Mouse (Mus musculus): ENCODE data around the gene Susd3. TPM values are rescaled to one million over a fixed set of nuclear protein-coding genes. Genes with fewer than 3 reads are reported as not detected.

Gene Susd3
- polyA plus RNA-seq, 1 experiment from 2014 or later: 2.2 TPM

DNA sequence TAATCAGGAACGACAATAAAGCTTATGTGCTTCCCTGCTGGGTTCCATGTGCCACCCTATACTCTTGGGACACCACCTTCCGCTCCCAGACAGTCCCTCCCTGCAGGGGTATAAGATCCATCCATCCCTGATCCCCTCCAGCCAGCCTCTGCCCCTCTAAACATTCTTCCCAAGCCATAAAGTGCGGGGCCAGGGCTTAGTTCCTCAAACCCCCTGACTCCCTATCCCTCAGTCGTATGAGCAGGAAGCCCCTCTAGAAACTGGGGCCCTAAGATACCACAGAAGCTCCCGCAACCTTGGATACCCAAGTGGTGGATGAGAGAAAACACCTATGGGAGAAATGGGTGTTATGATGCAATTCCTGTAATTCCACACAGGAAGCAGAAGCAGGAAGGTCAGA, 52.3 kb downstream of the Susd3 start:
- Histone ChIP-seq H3K9ac (ENCODE audit: low read length) (no peak overlapping the region), H3K4me3 (ENCODE audit: low read length) (no peak overlapping the region), H3K4me1 (replicated peaks; ENCODE audit: control insufficient read depth, insufficient read depth, low read length) (no peaks in the 10 kb centered on the region), H3K36me3 (ENCODE audit: control insufficient read depth, insufficient read depth, low read length) (no peaks in the 10 kb centered on the region; the same call in 1 of the 2 replicates), H3K9me3 (ENCODE audit: control insufficient read depth, low read length) (no peaks in the 10 kb centered on the region), H3K27me3 (ENCODE audit: control insufficient read depth, insufficient read depth, low read depth, low read length) (no peaks in the 10 kb centered on the region), H3K27ac (ENCODE audit: low read length) (no peak overlapping the region), H3K4me2 (ENCODE audit: low read depth, low read length) (no peak overlapping the region)
- ATAC-seq (ENCODE audit: low read depth): no peak
- 72% methylated on average over 5 of the region's 5 CpGs for WGBS

DNA sequence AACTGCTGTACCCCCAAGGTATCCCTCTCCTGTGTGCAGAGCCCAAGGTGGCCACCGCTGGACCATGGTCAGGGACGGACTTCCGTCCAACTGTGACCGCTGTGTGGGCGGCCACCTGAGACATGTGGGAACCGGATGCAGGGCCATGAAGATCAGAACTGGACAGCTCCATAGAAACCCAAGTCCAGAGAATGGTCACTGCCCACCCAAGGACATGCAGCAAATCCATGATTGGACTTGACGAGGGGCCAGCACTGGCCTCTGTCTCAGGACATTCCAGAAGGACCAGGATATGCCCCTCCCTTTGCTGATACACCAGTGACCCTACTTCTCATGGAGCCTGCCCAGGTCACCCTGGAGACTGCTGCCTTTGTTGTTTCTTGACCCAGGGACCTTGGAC, 52.9 kb downstream of the Susd3 start:
- Histone ChIP-seq H3K9me3 (ENCODE audit: control insufficient read depth, low read length) (no peaks in the 10 kb centered on the region), H3K36me3 (ENCODE audit: control insufficient read depth, insufficient read depth, low read length) (no peaks in the 10 kb centered on the region; the same call in 1 of the 2 replicates), H3K9ac (ENCODE audit: low read length) (no peak overlapping the region), H3K4me2 (ENCODE audit: low read depth, low read length) (no peak overlapping the region), H3K4me3 (ENCODE audit: low read length) (no peak overlapping the region), H3K27ac (ENCODE audit: low read length) (no peak overlapping the region), H3K27me3 (ENCODE audit: control insufficient read depth, insufficient read depth, low read depth, low read length) (no peaks in the 10 kb centered on the region), H3K4me1 (replicated peaks; ENCODE audit: control insufficient read depth, insufficient read depth, low read length) (no peaks in the 10 kb centered on the region)
- 91% methylated on average over 7 of the region's 7 CpGs for WGBS
- no peak for ATAC-seq (ENCODE audit: low read depth)

DNA sequence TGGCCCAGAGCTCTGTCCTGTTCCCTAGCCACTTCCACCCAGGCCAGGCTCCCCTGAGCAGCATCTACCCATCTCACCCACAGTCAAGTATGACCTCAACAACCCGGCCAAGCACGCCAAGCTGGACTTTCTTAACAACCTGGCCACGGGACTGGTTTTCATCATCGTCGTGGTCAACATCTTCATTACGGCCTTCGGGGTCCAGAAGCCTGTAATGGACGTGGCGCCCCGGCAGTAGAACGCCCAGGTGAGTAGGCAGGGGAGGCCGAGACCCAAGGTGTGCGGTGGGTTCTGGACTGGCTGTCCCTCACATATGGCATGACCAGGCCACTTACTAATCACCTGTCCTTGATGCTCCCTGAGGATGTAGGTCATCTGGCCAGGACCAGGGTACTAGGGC, 53.7 kb downstream of the Susd3 start:
- 94% methylated on average over 13 of the region's 13 CpGs for WGBS
- Histone ChIP-seq H3K36me3 (ENCODE audit: control insufficient read depth, insufficient read depth, low read length) (no peaks in the 10 kb centered on the region; the same call in 1 of the 2 replicates), H3K9ac (ENCODE audit: low read length) (no peak overlapping the region), H3K4me2 (ENCODE audit: low read depth, low read length) (no peak overlapping the region), H3K27me3 (ENCODE audit: control insufficient read depth, insufficient read depth, low read depth, low read length) (no peaks in the 10 kb centered on the region), H3K4me1 (replicated peaks; ENCODE audit: control insufficient read depth, insufficient read depth, low read length) (0 out of 2 replicates have a peak, but pooled peaks cover under 1% of the 10 kb centered on the region), H3K9me3 (ENCODE audit: control insufficient read depth, low read length) (no peaks in the 10 kb centered on the region), H3K4me3 (ENCODE audit: low read length) (no peak overlapping the region), H3K27ac (ENCODE audit: low read length) (no peak overlapping the region)
- ATAC-seq (ENCODE audit: low read depth): no peak

DNA sequence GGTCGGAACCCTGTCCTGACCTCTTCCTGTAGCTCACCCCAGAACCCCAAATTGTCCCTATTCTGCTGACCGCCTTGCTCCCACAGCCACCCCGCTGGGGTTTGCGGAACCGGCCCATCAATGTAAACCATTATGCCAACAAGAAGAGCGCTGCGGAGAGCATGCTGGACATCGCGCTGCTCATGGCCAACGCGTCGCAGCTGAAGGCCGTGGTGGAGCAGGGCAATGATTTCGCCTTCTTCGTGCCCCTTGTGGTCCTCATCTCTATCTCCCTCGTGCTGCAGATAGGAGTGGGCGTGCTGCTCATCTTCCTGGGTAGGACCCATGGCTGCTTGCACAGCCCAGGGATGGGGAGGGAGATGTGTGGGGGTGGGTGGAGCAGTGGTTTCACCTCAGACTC, 54.9 kb downstream of the Susd3 start:
- no peak for ATAC-seq (ENCODE audit: low read depth)
- no peaks in the 10 kb centered on the region for H3K9me3 ChIP-seq (ENCODE audit: control insufficient read depth, low read length)

DNA sequence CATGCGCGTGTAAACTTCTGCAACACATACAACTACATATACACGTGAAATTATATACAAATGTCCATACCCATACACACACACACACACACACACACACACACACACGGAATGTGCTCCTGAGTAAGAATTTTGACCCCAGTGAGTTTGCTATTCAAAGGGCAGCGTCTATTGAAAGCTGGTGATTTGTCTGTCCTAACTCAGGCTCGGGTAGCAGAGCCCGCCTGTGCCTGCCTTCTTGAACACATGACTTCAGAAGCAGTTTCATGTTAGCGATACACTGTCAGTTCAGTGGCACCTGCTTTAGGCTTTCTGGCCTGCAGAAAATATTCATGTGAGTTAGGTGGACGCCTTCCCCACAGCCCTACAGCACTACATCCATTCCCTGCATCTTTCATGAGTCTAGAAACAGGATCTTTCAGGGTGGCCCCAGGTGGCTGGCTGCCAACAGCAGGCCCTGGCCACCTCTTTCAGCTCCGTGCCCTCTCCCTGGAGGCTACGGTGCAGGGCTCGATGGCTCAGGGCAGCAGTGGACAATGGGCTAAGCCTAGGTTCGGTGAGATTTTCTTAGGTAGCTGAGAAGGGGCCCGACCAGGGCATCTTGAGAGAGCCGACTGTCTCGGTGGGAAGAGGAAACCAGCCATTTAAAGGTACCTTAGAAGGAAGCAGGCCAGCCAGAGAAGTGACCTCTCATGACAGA, 56.2 kb downstream of the Susd3 start:
- Histone ChIP-seq H3K4me3 (ENCODE audit: low read length) (no peak overlapping the region), H3K4me2 (ENCODE audit: low read depth, low read length) (no peak overlapping the region), H3K9me3 (ENCODE audit: control insufficient read depth, low read length) (no peaks in the 10 kb centered on the region), H3K27me3 (ENCODE audit: control insufficient read depth, insufficient read depth, low read depth, low read length) (no peaks in the 10 kb centered on the region), H3K36me3 (ENCODE audit: control insufficient read depth, insufficient read depth, low read length) (no peaks in the 10 kb centered on the region; the same call in 1 of the 2 replicates), H3K4me1 (replicated peaks; ENCODE audit: control insufficient read depth, insufficient read depth, low read length) (peaks cover 13% of the 10 kb centered on the region), H3K9ac (ENCODE audit: low read length) (no peak overlapping the region), H3K27ac (ENCODE audit: low read length) (no peak overlapping the region)
- WGBS: 61% methylated on average over 16 of the region's 16 CpGs
- no peak for ATAC-seq (ENCODE audit: low read depth)

More for the DNA sequence above, 54.9 kb downstream of the Susd3 start:
- no peak overlapping the region for H3K4me2 ChIP-seq (ENCODE audit: low read depth, low read length)
- H3K36me3 ChIP-seq (ENCODE audit: control insufficient read depth, insufficient read depth, low read length): no peaks in the 10 kb centered on the region; the same call in 1 of the 2 replicates
- H3K4me1 ChIP-seq (replicated peaks; ENCODE audit: control insufficient read depth, insufficient read depth, low read length): peaks cover 5% of the 10 kb centered on the region
- no peak overlapping the region for H3K4me3 ChIP-seq (ENCODE audit: low read length)
- H3K9ac ChIP-seq (ENCODE audit: low read length): no peak overlapping the region
- H3K27me3 ChIP-seq (ENCODE audit: control insufficient read depth, insufficient read depth, low read depth, low read length): no peaks in the 10 kb centered on the region
- no peak overlapping the region for H3K27ac ChIP-seq (ENCODE audit: low read length)
- WGBS: 90% methylated on average over 17 of the region's 17 CpGs

DNA sequence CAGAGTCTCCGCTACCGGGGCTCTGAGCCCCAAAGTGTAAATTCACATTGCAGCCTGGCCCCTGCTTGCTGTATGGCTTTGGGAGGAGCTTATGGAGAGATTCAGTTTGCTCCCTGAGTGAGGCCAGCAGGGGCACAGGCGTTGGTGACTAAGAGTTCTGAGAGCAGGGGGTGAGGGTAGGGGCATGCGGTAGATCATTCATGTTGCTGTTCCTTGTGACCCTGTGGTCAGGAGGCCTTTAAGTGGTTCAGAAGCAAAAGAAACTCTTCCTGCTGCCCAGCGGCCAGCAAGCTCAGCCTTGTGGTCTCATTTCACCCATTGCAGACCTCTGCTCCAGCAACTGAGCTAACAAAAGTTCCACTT, 56.9 kb downstream of the Susd3 start:
- no peaks in the 10 kb centered on the region for H3K27me3 ChIP-seq (ENCODE audit: control insufficient read depth, insufficient read depth, low read depth, low read length)
- H3K9me3 ChIP-seq (ENCODE audit: control insufficient read depth, low read length): no peaks in the 10 kb centered on the region
- H3K9ac ChIP-seq (ENCODE audit: low read length): no peak overlapping the region
- peaks cover 18% of the 10 kb centered on the region for H3K4me1 ChIP-seq (replicated peaks; ENCODE audit: control insufficient read depth, insufficient read depth, low read length)
- 51% methylated on average over 5 of the region's 5 CpGs for WGBS
- no peak overlapping the region for H3K4me2 ChIP-seq (ENCODE audit: low read depth, low read length)
- ATAC-seq (ENCODE audit: low read depth): no peak
- no peaks in the 10 kb centered on the region; the same call in 1 of the 2 replicates for H3K36me3 ChIP-seq (ENCODE audit: control insufficient read depth, insufficient read depth, low read length)
- H3K4me3 ChIP-seq (ENCODE audit: low read length): no peak overlapping the region
- H3K27ac ChIP-seq (ENCODE audit: low read length): no peak overlapping the region

DNA sequence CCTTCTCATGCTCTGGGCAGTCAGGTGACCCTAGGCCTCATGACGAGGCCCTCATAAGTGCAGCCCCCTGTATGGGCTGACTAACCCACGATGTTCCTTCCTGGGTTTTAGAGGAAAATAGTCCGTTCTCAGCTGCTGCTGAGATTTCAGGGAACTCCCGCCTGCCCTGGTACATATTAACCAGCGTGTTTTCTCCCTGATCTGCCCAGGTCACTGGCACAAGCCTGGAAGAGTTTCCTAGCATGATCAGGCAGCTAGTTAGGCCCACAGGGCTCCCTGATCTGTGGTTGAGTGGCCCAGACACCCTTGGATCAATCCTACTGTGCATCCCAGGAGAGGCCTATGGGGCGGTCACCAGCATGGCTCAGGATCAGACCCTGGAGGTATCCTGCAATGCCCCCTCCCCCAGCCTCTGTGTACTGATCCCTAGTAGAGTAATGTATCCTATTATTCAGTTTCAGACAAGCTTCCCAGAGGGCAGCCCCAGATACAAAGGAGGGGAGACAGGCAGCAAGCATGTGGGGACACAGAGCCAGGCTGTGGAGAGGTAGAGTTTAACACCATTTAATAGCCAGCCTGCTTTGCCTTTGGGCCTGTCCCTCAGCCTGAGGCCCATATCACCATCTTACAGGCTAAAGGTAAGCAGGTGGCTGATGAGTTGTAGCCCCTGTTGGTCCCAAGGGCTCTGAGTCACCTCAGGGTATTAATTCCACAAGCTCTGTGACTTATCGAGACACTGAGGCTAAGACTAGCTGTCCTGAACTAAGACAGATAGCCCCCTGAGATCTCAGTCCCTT, 57.4 kb downstream of the Susd3 start:
- Histone ChIP-seq H3K27me3 (ENCODE audit: control insufficient read depth, insufficient read depth, low read depth, low read length) (no peaks in the 10 kb centered on the region), H3K36me3 (ENCODE audit: control insufficient read depth, insufficient read depth, low read length) (no peaks in the 10 kb centered on the region; the same call in 1 of the 2 replicates), H3K9ac (ENCODE audit: low read length) (no peak overlapping the region), H3K27ac (ENCODE audit: low read length) (no peak overlapping the region), H3K4me1 (replicated peaks; ENCODE audit: control insufficient read depth, insufficient read depth, low read length) (peaks cover 22% of the 10 kb centered on the region), H3K4me3 (ENCODE audit: low read length) (no peak overlapping the region), H3K9me3 (ENCODE audit: control insufficient read depth, low read length) (no peaks in the 10 kb centered on the region), H3K4me2 (ENCODE audit: low read depth, low read length) (no peak overlapping the region)
- ATAC-seq (ENCODE audit: low read depth): no peak
- WGBS: 66% methylated on average over 7 of the region's 7 CpGs

DNA sequence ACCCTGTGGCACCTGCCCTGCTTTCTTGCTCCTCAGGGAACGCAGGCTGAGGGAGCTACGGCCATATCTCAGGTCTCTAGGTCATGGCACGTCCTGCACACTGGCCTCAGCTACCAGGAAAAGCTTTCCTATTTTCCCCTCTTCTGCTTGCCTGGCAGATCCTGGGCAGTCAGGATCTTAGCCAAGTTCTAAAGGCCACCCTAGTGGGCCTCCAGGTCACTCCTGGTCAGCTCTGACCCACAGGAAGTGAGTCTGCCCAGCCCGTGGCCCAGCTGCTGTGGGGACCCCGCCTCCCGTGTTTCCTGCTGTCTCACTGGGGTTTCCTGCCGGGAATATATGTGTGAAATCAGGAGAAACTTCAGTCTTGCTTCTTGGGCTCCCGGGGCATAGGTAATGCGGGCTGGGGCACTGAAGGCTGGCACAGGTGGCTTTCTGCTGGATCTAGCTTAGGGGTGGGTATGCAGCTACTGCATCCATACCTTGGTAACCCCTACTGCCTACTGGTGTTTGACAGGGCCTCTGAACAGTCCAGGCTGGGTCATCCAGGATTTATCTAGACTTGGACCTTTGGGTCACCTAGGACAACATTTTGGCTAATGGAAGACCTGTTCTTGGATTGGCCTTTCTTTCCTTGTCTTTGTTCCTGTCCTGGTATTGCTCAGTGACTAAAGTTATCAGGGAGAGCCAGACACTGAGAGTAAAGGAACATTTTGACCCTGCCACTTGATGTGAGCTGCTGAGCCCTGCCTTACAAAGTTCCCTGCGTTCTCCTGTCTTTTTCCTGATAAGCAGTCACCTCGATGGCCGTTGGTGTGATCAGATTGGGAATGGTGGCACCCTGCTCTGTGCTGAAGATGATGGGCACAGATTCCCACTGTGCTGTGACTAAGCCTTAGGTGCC, 58.3 kb downstream of the Susd3 start:
- ATAC-seq (ENCODE audit: low read depth): no peak
- Histone ChIP-seq H3K4me3 (ENCODE audit: low read length) (no peak overlapping the region), H3K36me3 (ENCODE audit: control insufficient read depth, insufficient read depth, low read length) (no peaks in the 10 kb centered on the region), H3K27me3 (ENCODE audit: control insufficient read depth, insufficient read depth, low read depth, low read length) (no peaks in the 10 kb centered on the region), H3K4me1 (replicated peaks; ENCODE audit: control insufficient read depth, insufficient read depth, low read length) (peaks cover 22% of the 10 kb centered on the region), H3K4me2 (ENCODE audit: low read depth, low read length) (peak overlapping the region; percentile 10; the same call in 1 of the 2 replicates), H3K9me3 (ENCODE audit: control insufficient read depth, low read length) (no peaks in the 10 kb centered on the region), H3K9ac (ENCODE audit: low read length) (no peak overlapping the region; the same call in none of the 2 replicates), H3K27ac (ENCODE audit: low read length) (no peak overlapping the region)
- 50% methylated on average over 12 of the region's 12 CpGs for WGBS

DNA sequence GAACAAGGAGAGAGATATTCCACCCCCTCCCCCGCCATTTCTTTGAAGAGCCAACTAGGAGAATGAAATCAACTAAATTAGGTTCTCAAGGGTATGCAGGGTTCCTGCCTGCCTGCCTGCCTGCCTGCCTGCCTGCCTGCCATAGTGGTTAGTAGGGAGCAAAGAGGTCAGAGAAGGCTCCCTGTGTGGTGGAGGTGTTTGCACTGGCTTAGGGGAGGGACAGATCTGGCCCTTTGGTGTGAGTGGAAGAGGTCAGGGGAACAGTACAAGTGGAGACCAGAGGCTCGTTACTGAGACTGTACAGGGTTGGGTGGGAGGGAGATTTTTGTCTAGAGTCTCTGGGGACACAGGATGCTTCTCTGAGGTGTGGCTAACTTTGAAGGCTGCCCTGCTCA, 59.5 kb downstream of the Susd3 start:
- no peak overlapping the region for H3K27ac ChIP-seq (ENCODE audit: low read length)
- no peak overlapping the region for H3K4me2 ChIP-seq (ENCODE audit: low read depth, low read length)
- H3K4me1 ChIP-seq (replicated peaks; ENCODE audit: control insufficient read depth, insufficient read depth, low read length): peaks cover 22% of the 10 kb centered on the region
- H3K4me3 ChIP-seq (ENCODE audit: low read length): no peak overlapping the region
- H3K9ac ChIP-seq (ENCODE audit: low read length): no peak overlapping the region
- no peaks in the 10 kb centered on the region for H3K9me3 ChIP-seq (ENCODE audit: control insufficient read depth, low read length)
- no peaks in the 10 kb centered on the region for H3K36me3 ChIP-seq (ENCODE audit: control insufficient read depth, insufficient read depth, low read length)
- no peak for ATAC-seq (ENCODE audit: low read depth)
- no peaks in the 10 kb centered on the region for H3K27me3 ChIP-seq (ENCODE audit: control insufficient read depth, insufficient read depth, low read depth, low read length)
- WGBS: 44% methylated on average over 2 of the region's 2 CpGs
